Mouse (Mus musculus) cerebellum, postnatal 25 days (tissue): ENCODE results near the gene Olfr693.
"Not testable (repeated sequence)": the region's sequence is repeated elsewhere in the genome, so short reads cannot be mapped to it uniquely, and the experiment has no call there.

ENCODE experiments used
- DNase-seq, 2 experiments: peaks; one replicate each; pipeline ENCODE4 v3.0.0; 2021; ENCODE audit warnings: mixed read lengths in 2 of 2

Olfr693 gene

GRCm38 (mm10) chr7:106680484-106680883 lies at the start of gene Olfr693:
Olfr693 (minus strand) TSS chr7:106680584.
- DNase-seq = no peak

- DNase-seq = not testable (repeated sequence)
Measured at GRCm38 (mm10) chr7:106725654-106726053, 45.3 kb upstream of the Olfr693 start.

DNA sequence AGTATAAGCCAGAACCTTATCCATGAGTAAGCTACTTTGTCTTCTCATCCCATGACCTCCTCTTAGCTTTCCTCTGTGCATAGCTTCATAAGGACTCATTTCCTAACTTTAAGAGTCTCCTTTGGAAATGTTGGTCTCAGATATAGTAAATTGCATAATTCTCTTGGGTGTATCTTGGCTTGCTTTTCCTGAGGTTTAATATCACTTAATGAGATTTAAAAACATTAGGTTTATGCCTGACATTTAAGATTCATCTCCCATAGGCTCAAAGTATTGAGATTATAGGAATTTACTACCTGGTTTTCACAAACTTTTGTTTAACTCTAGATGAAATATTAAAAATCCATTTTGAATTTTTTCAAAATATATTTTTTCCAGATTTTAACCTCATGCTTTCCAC lies 35.9 kb upstream of the Olfr693 start, which contains the start of gene Olfr695:
Olfr695 (minus strand) TSS at position 101 of the 400 bp plus-strand sequence.
- DNase-seq = no peak

DNA sequence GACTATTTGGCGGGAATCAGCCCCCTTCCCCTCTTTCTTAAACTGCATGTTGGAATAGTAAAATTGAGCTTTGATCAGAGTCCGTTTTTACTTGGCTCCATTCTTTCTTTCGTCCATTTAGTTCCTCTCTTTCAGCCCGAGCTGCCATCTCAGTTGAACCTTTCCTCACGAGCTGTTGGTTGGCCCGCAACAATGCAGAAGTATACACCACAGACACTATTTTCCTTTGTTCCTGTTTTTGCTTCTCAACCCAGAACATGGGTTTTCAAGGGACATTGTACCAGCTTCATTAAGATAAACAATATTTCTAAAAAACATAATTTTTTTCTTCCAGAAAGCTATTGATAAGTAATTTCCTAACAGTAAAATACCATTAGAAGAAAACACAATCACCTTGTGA lies 31.1 kb upstream of the Olfr693 start:
- DNase-seq = no peak

DNA sequence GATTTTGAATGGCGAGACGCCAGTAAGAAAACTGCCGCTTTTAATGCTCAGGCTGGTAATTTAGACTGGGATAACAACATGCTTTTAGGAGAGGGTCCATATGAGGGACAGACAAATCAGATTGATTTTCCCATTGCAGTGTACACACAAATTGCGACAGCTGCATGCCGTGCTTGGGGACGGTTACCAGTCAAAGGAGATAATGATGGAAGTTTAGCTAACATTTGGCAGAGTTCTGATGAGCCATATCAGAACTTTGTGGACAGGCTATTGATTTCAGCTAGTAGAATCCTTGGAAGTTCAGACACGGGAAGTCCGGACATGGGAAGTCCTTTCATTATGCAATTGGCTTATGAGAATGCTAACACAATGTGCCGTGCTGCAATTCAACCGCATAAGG lies 27.3 kb upstream of the Olfr693 start:
- not testable (repeated sequence) for DNase-seq

DNA sequence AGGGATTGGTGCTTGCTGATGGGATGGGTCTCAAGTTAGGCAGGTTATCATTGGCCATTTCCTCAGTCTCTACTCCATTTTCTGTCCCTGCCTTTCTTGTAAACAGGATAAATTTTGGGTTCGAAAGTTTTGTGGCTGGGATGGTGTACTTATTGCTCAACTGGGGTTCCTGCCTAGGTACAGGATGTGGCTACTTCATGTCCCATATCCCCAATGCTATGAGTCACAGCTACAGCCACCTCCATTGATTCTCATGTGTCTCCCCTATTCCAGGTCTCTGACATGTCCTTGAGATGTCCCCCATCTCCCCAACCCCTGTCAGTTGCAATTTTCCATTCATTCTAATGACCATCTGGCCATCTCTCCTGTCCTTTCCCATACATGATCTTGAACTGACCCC lies 16.5 kb upstream of the Olfr693 start:
- no peak for DNase-seq

- DNase-seq = no peak
Measured at GRCm38 (mm10) chr7:106692976-106693375, 12.6 kb upstream of the Olfr693 start.

GRCm38 (mm10) chr7:106691714-106692113 lies 11.3 kb upstream of the Olfr693 start, which contains the start of gene Olfr694:
Olfr694 (minus strand) TSS chr7:106691814.
- no peak for DNase-seq

GRCm38 (mm10) chr7:106685382-106685781 lies 5.0 kb upstream of the Olfr693 start:
- DNase-seq = no peak

- DNase-seq = no peak
Measured at GRCm38 (mm10) chr7:106652344-106652652, 28.1 kb downstream of the Olfr693 start.

DNA sequence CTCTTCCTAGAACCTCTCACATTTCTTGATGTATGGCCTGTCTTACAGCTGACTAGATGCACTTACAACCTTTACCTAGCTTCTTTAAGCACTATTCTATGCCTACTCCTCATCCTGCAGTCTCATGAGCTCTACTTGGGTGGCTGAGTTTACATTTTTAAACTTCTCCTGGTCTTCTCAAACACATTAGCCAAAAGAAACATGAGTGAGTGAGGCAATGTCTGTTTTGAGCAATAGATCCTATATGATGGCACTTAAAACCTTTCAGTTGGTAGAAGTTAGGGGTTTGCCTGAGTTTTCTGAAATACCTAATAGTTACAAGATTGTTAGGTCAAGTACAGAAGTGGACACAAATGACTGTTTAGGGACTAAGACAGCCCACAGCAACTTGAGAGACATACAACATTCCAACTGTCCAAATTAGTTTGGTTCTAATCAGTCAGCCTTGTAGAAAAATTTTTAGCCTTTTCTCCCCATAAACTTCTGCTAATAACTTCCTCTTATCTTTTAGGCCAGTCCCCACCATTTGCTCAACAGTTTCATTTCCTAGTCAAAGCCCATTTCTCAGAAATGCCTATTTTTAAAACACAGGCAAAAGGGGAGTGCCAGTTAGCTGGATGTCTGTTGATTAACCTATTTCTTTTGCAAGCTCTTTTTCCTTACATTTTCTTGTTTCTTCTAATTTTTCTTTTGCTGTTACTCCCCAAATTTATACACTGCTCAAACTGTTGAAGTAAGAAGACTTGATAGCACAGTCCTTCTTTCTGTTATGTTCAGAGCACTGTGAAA lies 28.6 kb downstream of the Olfr693 start:
- no peak for DNase-seq

- DNase-seq = no peak
Measured at GRCm38 (mm10) chr7:106649774-106650173, 30.6 kb downstream of the Olfr693 start.

- no peak for DNase-seq
Measured at GRCm38 (mm10) chr7:106645261-106645660, 35.1 kb downstream of the Olfr693 start.

DNA sequence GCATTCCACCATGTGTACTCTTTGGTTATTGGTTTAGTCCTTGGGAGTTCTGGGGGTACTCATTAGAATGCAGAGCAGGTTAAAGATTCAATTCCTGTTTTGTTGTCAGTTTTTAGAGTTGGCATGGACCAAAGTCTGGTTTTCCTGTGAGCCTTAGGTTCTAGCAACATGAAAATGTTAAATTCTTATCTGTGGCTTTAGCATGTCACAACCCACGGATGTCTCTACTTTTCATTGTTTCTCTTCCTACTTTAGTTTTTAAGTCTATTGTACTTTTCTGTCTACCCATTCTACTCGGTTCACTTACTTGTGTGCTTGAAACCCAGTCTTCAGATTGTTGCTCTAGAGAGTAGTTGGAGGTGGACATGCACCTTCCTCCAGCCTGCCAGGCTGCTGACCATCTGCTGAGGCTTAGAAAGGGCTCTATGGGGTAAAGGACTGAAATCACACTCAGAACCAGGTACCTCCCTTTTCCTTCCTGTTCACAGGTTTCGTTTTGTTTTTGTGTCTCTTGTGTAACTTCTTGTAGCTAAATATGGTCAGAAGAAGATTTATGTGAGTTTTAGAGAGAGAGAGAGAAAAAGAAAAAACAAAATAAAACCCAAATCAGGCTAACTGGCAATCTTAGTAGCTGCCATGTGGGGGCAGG lies 36.0 kb downstream of the Olfr693 start:
- DNase-seq = no peak

- no peak for DNase-seq
Measured at GRCm38 (mm10) chr7:106640839-106641238, 39.5 kb downstream of the Olfr693 start.

GRCm38 (mm10) chr7:106635560-106635959 lies 44.8 kb downstream of the Olfr693 start:
- no peak for DNase-seq
